Mouse (Mus musculus): ENCODE data around the gene Spint4.

GRCm38 (mm10) chr2:164731719-164732118, 33.4 kb downstream of the Spint4 start:
- TF ChIP-seq CTCF (IDR thresholded peaks at IDR 0.05; ENCODE audit: control insufficient read depth, insufficient read depth, low read length) (no peak), POLR2A (IDR thresholded peaks at IDR 0.05; ENCODE audit: borderline replicate concordance, control insufficient read depth, low read depth, low read length) (no peak)

Measured in bone marrow, adult 2 months (tissue).